Mouse (Mus musculus) heart, adult 2 months (tissue): ENCODE results near the gene Cd200. TPM values are rescaled to one million over a fixed set of nuclear protein-coding genes. Genes with fewer than 3 reads are reported as not detected.

Experiments
- DNase-seq, 2 experiments: peaks; one replicate each; pipeline ENCODE4 v3.0.0; 2021
- H3K27ac ChIP-seq: fragments of 200-600 bp; 2 replicates; pipeline ENCODE4 v1.8.1; 2022
- H3K27me3 ChIP-seq: fragments of 200-500 bp; 2 replicates; pipeline ENCODE4 v1.6.1; 2012; ENCODE audit warnings: mild to moderate bottlenecking, low read length, inconsistent platforms, mixed read lengths; ENCODE audit not compliant: control insufficient read depth, insufficient read depth
- H3K36me3 ChIP-seq: fragments of 200-500 bp; 2 replicates; pipeline ENCODE4 v1.6.1; 2012; ENCODE audit warnings: low read length, inconsistent platforms; ENCODE audit not compliant: control insufficient read depth, insufficient read depth
- H3K4me1 ChIP-seq: fragments of 200-500 bp; 2 replicates; pipeline ENCODE4 v1.6.1; 2011; ENCODE audit warnings: low read length; ENCODE audit not compliant: control insufficient read depth, insufficient read depth
- H3K4me3 ChIP-seq: fragments of 200-600 bp; 2 replicates; pipeline ENCODE4 v1.8.1; 2022
- H3K79me2 ChIP-seq: fragments of 200-500 bp; replicated peaks from 2 replicates; pipeline ENCODE4 v1.6.1; 2012; ENCODE audit warnings: mild to moderate bottlenecking, inconsistent platforms, low read length, moderate library complexity, mixed read lengths; ENCODE audit not compliant: control insufficient read depth, insufficient read depth
- H3K9ac ChIP-seq: fragments of 200-500 bp; 2 replicates; pipeline ENCODE4 v1.6.1; 2012; ENCODE audit warnings: low read depth, mild to moderate bottlenecking, control low read depth, inconsistent platforms, low read length, mixed read lengths
- CTCF ChIP-seq: fragments of 200-600 bp; IDR thresholded peaks from 2 replicates; pipeline ENCODE4 v1.8.1; 2022; ENCODE audit warnings: antibody characterized with exemption, mild to moderate bottlenecking, moderate library complexity
- EP300 ChIP-seq: fragments of 200-500 bp; IDR thresholded peaks from 2 replicates; pipeline ENCODE4 v1.6.1; 2011; ENCODE audit warnings: low read depth, low read length, control low read depth; ENCODE audit not compliant: insufficient read depth
- POLR2A ChIP-seq: fragments of 200-500 bp; IDR thresholded peaks from 2 replicates; pipeline ENCODE4 v1.6.1; 2011; ENCODE audit warnings: mild to moderate bottlenecking, low read depth, low read length, control low read depth; ENCODE audit not compliant: insufficient read depth
- WGBS: fragments of 180-500 bp; shearing (Covaris S2); methylation state at CpG from one replicate; pipeline ENCODE4 v1.1.7; 2018; 5-methylcytosine and 5-hydroxymethylcytosine counted together
- intact Hi-C: fragments of 180-260 bp; cut with DNase I; formaldehyde crosslinking; loops from one replicate; pipeline ENCODE4 v1.15.1; 2025
- polyA plus RNA-seq: library from polyadenylated mRNA; depleted of rRNA; stranded (reverse); fragments of >200 nt; gene quantifications from 2 replicates; pipeline ENCODE4 v1.2.3, GENCODE M21; 2012
- total RNA-seq, 2 experiments: library from RNA; stranded (reverse); gene quantifications; 2 replicates each; pipeline ENCODE4 v1.2.3; 2021

The Cd200 gene
- total and polyA plus RNA-seq, 3 experiments, result 63.6 to 90.0 (median 69.3) TPM

- TF ChIP-seq EP300, result no peak
- TF ChIP-seq POLR2A, result no peak
- no peak for TF ChIP-seq CTCF
- peak overlapping the region; percentile 82 for H3K27ac ChIP-seq
- H3K4me3 ChIP-seq, result no peak overlapping the region
- no peak for DNase-seq
- H3K36me3 ChIP-seq, result peaks cover 76% of the 10 kb centered on the region
- 34% methylated on average over 3 of the region's 3 CpGs for WGBS
- intact Hi-C loops, result no loop called here
- no peak overlapping the region for H3K9ac ChIP-seq
- no peaks in the 10 kb centered on the region for H3K27me3 ChIP-seq
- H3K4me1 ChIP-seq, result peaks cover 13% of the 10 kb centered on the region
- H3K79me2 ChIP-seq, result peaks cover 1% of the 10 kb centered on the region; the same call in 1 of the 2 replicates
Observed at GRCm38 (mm10) chr16:45399411-45399810, 9.4 kb downstream of the Cd200 start.

DNA sequence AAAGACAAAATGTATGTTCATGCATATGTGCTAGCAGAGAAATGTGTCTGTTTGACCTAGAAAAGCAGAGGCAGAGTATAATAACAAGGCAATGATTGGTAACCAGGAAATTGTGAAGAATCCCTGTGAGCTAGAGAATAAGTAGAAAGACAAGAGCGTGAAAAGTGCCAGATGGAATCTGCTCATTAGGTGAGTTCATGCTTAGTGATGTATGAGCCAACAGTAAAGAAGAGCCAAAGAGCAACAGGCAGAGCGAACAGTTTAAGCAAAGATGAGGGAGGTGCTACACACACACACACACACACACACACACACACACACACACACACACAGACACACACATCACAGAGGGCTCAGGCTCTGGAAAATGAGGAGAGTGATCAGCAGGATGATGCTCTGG, 11.4 kb downstream of the Cd200 start:
- Histone ChIP-seq H3K9ac (no peak overlapping the region), H3K4me1 (peaks cover 11% of the 10 kb centered on the region), H3K36me3 (peaks cover 83% of the 10 kb centered on the region), H3K4me3 (no peak overlapping the region), H3K79me2 (peaks cover 1% of the 10 kb centered on the region; the same call in 1 of the 2 replicates), H3K27me3 (no peaks in the 10 kb centered on the region), H3K27ac (no peak overlapping the region; the same call in 1 of the 2 replicates)
- WGBS, result 74% methylated on average over 2 of the region's 2 CpGs
- intact Hi-C loops, result no loop called here
- TF ChIP-seq EP300, result no peak
- no peak for TF ChIP-seq CTCF
- no peak for TF ChIP-seq POLR2A
- no peak for DNase-seq

- H3K79me2 ChIP-seq, result no peaks in the 10 kb centered on the region; the same call in 1 of the 2 replicates
- intact Hi-C loops, result no loop called here
- no peak for TF ChIP-seq CTCF
- no peak for TF ChIP-seq EP300
- TF ChIP-seq POLR2A, result no peak
- no peak for DNase-seq
- H3K9ac ChIP-seq, result no peak overlapping the region
- 75% methylated on average over 6 of the region's 6 CpGs for WGBS
- peak overlapping the region; percentile 2; the same call in 1 of the 2 replicates for H3K27ac ChIP-seq
- peaks cover 2% of the 10 kb centered on the region for H3K4me1 ChIP-seq
- H3K36me3 ChIP-seq, result peaks cover 80% of the 10 kb centered on the region
- H3K4me3 ChIP-seq, result no peak overlapping the region
- no peaks in the 10 kb centered on the region for H3K27me3 ChIP-seq
Observed at GRCm38 (mm10) chr16:45392246-45392645, 16.6 kb downstream of the Cd200 start.

DNA sequence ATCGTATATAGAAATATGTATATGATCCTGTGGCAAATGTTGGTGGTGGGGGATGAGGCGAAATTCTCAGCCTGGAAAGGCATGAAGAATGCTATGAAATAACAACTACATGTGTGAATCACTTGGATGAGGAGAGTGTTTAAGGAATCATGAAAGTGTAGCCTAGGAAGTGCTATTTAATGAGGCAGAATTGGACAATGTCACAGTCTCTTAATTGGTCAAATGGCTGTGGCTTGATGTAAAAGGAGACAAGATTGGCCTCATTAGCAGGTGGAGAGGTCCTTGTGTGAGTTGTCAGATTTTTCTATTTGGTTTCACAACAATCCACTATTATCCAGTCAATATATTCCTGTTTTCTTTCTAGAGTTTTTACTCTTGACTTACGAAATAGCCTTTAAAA, 17.2 kb downstream of the Cd200 start:
- 91% methylated on average over 3 of the region's 3 CpGs for WGBS
- Histone ChIP-seq H3K4me1 (no peaks in the 10 kb centered on the region; the same call in none of the 2 replicates), H3K27ac (no peak overlapping the region), H3K36me3 (peaks cover 83% of the 10 kb centered on the region), H3K4me3 (no peak overlapping the region), H3K79me2 (no peaks in the 10 kb centered on the region; the same call in 1 of the 2 replicates), H3K9ac (no peak overlapping the region), H3K27me3 (no peaks in the 10 kb centered on the region)
- TF ChIP-seq CTCF (no peak), POLR2A (no peak), EP300 (no peak)
- intact Hi-C loops, result no loop called here
- no peak for DNase-seq

DNA sequence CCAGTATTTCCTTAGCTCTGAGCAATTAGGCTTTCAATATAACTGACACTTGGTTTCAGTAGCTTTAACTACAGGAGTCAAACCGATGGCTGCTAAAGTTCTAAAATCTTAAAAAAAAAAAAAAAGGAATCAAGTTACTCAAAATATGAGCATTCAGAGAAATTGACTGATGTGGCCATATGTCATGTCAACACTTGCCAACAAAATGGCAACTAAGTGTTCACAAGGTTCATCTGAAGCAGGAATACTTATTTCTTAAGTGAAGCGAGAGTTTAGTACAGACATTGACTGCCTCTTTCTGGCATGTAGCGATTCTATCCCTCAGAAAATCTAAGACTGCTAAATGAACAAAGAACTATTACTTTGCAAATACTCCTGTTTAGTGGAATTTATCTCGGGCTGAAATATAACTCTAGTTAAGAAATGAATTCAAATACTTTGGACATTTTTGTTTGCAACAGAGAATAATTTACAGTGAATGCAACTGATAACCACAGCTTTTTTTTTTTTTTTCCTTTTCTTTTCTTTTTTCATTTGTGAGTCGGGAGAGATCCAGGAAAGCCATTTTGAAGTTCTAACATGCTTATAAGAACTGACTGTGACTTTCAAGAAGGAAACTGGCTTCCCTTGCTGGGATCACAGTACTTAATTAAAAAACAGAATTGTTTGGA, 18.4 kb downstream of the Cd200 start:
- TF ChIP-seq POLR2A (no peak), CTCF (no peak), EP300 (no peak)

GRCm38 (mm10) chr16:45389833-45390232, 19.0 kb downstream of the Cd200 start:
- Histone ChIP-seq H3K36me3 (peaks cover 77% of the 10 kb centered on the region), H3K4me3 (no peak overlapping the region), H3K4me1 (no peaks in the 10 kb centered on the region; the same call in none of the 2 replicates), H3K27me3 (no peaks in the 10 kb centered on the region), H3K27ac (no peak overlapping the region; the same call in 1 of the 2 replicates), H3K79me2 (no peaks in the 10 kb centered on the region; the same call in 1 of the 2 replicates), H3K9ac (no peak overlapping the region)
- no peak for DNase-seq
- intact Hi-C loops, result no loop called here
- 52% methylated on average over 2 of the region's 2 CpGs for WGBS
- TF ChIP-seq EP300 (no peak), CTCF (no peak), POLR2A (no peak)

More for the DNA sequence above, 18.4 kb downstream of the Cd200 start:
- DNase-seq, result no peak
- intact Hi-C loops, result no loop called here
- Histone ChIP-seq H3K9ac (no peak overlapping the region), H3K27ac (peak overlapping the region; percentile 11; the same call in 1 of the 2 replicates), H3K4me3 (no peak overlapping the region), H3K27me3 (no peaks in the 10 kb centered on the region), H3K79me2 (no peaks in the 10 kb centered on the region; the same call in 1 of the 2 replicates), H3K4me1 (no peaks in the 10 kb centered on the region; the same call in none of the 2 replicates), H3K36me3 (peaks cover 78% of the 10 kb centered on the region)
- WGBS, result 76% methylated on average over 5 of the region's 5 CpGs
